Mouse (Mus musculus): Measurements from ENCODE around the gene Spag6l.

GRCm38 (mm10) chr16:16825476-16825875 lies 3.8 kb downstream of the Spag6l start:
- TF ChIP-seq CTCF (IDR thresholded peaks at IDR 0.05; ENCODE audit: extremely low read depth, insufficient read length, insufficient replicate concordance, low read depth, low read length) (no peak), POLR2A (IDR thresholded peaks at IDR 0.05; ENCODE audit: low read depth, low read length) (no peak)
